Mouse (Mus musculus) forebrain, postnatal 0 days (tissue): Measurements from ENCODE around the gene Phyhd1. TPM values are rescaled to one million over a fixed set of nuclear protein-coding genes. Genes with fewer than 3 reads are reported as not detected.
A peak's percentile ranks its signal among the peaks of the same experiment; 100 is the strongest.

Experiments
- ATAC-seq: fragments of 200-750 bp; cut with Nextera tagmentation; 2 replicates; pipeline ENCODE4 v1.8.0; 2017; ENCODE audit warnings: mild to moderate bottlenecking, moderate library complexity
- DNase-seq: peaks from one replicate; pipeline ENCODE4 v3.0.0-alpha.2; 2015
- H3K27ac ChIP-seq: fragments of 300-500 bp; sonication (generic); 2 replicates; pipeline ENCODE4 v1.5.1; 2014; ENCODE audit warnings: low read depth, mild to moderate bottlenecking, antibody characterized with exemption, low read length, moderate library complexity, mixed read lengths
- H3K27me3 ChIP-seq: fragments of 300-500 bp; sonication (generic); 2 replicates; pipeline ENCODE4 v1.6.1; 2014; ENCODE audit warnings: mild to moderate bottlenecking, low read length, mixed read lengths; ENCODE audit not compliant: insufficient read depth
- H3K36me3 ChIP-seq: fragments of 300-500 bp; sonication (generic); 2 replicates; pipeline ENCODE4 v1.6.1; 2014; ENCODE audit warnings: mild to moderate bottlenecking, moderate library complexity; ENCODE audit not compliant: insufficient read depth
- H3K4me1 ChIP-seq: fragments of 300-500 bp; sonication (generic); 2 replicates; pipeline ENCODE4 v1.6.1; 2014; ENCODE audit warnings: antibody characterized with exemption; ENCODE audit not compliant: insufficient read depth
- H3K4me2 ChIP-seq: fragments of 300-500 bp; sonication (generic); 2 replicates; pipeline ENCODE4 v1.6.1; 2014; ENCODE audit warnings: low read depth, mild to moderate bottlenecking, moderate library complexity
- H3K4me3 ChIP-seq: fragments of 300-500 bp; sonication (generic); 2 replicates; pipeline ENCODE4 v1.5.1; 2014; ENCODE audit warnings: low read depth, low read length, mixed read lengths
- H3K9ac ChIP-seq: fragments of 300-500 bp; sonication (generic); 2 replicates; pipeline ENCODE4 v1.6.1; 2014; ENCODE audit warnings: mild to moderate bottlenecking
- H3K9me3 ChIP-seq: fragments of 300-500 bp; sonication (generic); 2 replicates; pipeline ENCODE4 v1.6.1; 2016; ENCODE audit warnings: low read length
- CTCF ChIP-seq: sonication (generic); IDR thresholded peaks from 2 replicates; pipeline ENCODE4 v1.5.1; 2016; ENCODE audit warnings: antibody characterized with exemption, control low read depth, low read depth
- WGBS: fragments of 180-500 bp; shearing (Covaris S2); extraction: QIAGEN DNeasy Blood & Tissue Kit; methylation state at CpG from one replicate; pipeline ENCODE4 v1.1.7; 2014; 5-methylcytosine and 5-hydroxymethylcytosine counted together
- polyA plus RNA-seq: library from polyadenylated mRNA; unstranded; fragments of >200 nt; fragmentation: Nextera tagmentation; extraction: Ambion mirVana; gene quantifications from 2 replicates; pipeline ENCODE4 v1.2.1, GENCODE M21; 2015
- total RNA-seq: library from RNA; depleted of rRNA; stranded (reverse); fragments of >200 nt; gene quantifications from 2 replicates; pipeline ENCODE4 v1.2.3, GENCODE M21; 2014

The Phyhd1 gene
- total and polyA plus RNA-seq, 2 experiments from 2014 or later = 5.0 to 15.7 TPM

DNA sequence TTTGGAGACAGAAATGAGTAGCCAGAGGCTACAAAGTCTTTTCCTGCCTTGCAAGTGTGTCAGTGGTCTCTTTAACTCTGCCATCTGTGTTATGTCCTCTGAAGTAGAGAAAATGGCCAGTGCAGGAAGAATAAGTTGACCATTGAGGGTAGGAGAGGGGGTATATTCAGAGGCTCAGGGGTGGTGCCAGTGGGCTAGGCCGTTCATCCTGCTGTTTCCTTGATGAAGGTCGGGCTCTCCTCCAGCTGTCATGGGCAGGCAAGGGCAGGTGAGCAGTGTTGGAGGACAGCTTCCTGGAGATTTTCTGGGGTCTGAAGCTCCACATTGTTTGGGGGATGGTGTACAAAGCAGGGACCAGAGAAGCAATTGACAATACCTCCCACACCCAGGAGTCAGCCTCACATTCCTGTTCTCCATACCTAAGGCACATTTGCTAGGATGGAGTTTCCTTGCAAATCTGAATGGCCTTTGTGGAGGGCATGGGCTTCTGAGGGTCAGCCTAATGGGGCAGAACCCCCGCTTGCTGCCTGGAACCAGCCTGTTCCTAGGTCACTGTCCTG lies 27.0 kb upstream of the Phyhd1 start:
- TF ChIP-seq CTCF = no peak
- DNase-seq (no peak), ATAC-seq (no peak)
- no peaks in the 10 kb centered on the region for H3K27me3 ChIP-seq
- 79% methylated on average over 3 of the region's 3 CpGs for WGBS
- peak overlapping the region; percentile 96; the same call in 1 of the 2 replicates for H3K4me3 ChIP-seq
- H3K9me3 ChIP-seq = no peaks in the 10 kb centered on the region
- H3K4me2 ChIP-seq = peak overlapping the region; percentile 85
- peak overlapping the region; percentile 73 for H3K9ac ChIP-seq
- H3K4me1 ChIP-seq = peaks cover 13% of the 10 kb centered on the region
- peaks cover 38% of the 10 kb centered on the region for H3K36me3 ChIP-seq
- no peak overlapping the region for H3K27ac ChIP-seq

DNA sequence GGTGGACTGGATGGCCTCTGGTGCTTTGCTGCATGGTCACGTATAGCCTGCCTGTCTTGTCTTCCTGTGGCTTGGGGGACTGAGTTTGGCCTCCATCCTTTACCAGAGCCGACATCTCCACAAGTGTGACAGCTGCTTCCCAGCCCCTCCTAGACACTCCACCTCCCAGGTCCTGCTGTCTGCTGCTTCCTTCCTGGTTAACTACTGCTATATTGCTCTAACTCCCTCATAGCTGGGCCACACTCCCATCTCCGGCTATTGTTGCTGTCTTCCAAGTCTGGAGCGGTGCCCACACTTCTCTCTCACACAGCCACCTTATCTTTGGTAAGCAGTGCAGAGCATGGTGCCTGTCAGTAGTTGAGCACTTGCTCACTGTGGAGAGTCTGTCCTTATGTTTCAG lies 26.2 kb upstream of the Phyhd1 start:
- no peak for DNase-seq
- Histone ChIP-seq H3K4me2 (no peak overlapping the region), H3K9me3 (no peaks in the 10 kb centered on the region), H3K27me3 (no peaks in the 10 kb centered on the region), H3K36me3 (peaks cover 46% of the 10 kb centered on the region), H3K4me3 (no peak overlapping the region), H3K27ac (no peak overlapping the region), H3K9ac (no peak overlapping the region), H3K4me1 (peaks cover 13% of the 10 kb centered on the region)
- TF ChIP-seq CTCF = no peak
- 66% methylated on average over 4 of the region's 4 CpGs for WGBS
- ATAC-seq = no peak

DNA sequence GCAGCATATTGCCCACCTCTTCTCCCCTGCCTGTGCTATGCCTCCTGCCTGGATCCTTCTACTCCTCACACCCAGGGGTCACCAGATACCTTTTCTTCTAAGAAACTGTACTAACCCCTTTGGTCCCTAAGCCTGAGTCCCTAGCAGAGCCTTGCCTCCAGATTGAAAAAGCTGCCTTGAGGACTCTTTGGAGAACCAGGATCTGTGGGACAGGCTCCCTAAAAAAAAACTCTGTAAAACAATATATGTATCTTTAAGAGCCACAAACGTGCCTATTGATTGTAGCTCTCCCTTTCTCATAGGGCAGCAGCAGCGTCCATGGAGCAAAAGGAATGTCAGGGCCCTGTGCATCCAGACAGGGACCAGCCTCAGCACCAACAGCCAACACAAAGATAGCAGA lies 25.7 kb upstream of the Phyhd1 start, which contains the start of gene Gm28035:
Gene Gm28035, plus strand, starts transcription at position 301 of the 400 bp plus-strand sequence.
- Histone ChIP-seq H3K27me3 (no peaks in the 10 kb centered on the region), H3K9me3 (no peaks in the 10 kb centered on the region), H3K9ac (no peak within 1 kb of the TSS), H3K36me3 (peaks cover 49% of the 10 kb centered on the region), H3K27ac (no peak within 1 kb of the TSS), H3K4me2 (no peak within 1 kb of the TSS), H3K4me3 (no peak within 1 kb of the TSS), H3K4me1 (peaks cover 13% of the 10 kb centered on the region)
- 84% methylated on average over 2 of the region's 2 CpGs for WGBS
- TF ChIP-seq CTCF = no peak
- DNase-seq (no peak), ATAC-seq (no peak)

DNA sequence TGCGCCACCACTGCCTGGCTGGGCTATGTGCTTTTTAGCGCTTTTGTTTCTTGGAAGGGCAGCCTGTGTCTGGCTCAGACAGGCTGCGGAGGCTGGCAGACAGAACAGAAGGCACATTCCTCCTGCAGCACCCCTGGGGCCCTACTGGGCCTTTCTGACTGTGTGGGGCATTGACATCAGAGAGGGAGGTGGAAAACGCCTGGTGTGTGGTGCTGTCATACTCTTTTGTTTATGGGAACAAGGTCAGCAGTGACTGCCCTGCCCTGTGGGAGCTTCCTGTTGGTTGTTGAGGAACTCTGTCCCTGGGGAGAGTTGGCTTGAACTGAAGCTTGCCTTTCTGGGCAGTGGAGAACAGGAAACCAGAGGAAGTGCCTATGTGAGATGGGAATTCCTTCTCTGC lies 23.5 kb upstream of the Phyhd1 start:
- Histone ChIP-seq H3K9me3 (no peaks in the 10 kb centered on the region), H3K9ac (no peak overlapping the region), H3K27ac (no peak overlapping the region), H3K4me3 (no peak overlapping the region), H3K36me3 (peaks cover 49% of the 10 kb centered on the region), H3K4me1 (peaks cover 13% of the 10 kb centered on the region), H3K4me2 (no peak overlapping the region), H3K27me3 (no peaks in the 10 kb centered on the region)
- TF ChIP-seq CTCF = no peak
- DNase-seq (no peak), ATAC-seq (no peak)
- WGBS = 54% methylated on average over 4 of the region's 4 CpGs

DNA sequence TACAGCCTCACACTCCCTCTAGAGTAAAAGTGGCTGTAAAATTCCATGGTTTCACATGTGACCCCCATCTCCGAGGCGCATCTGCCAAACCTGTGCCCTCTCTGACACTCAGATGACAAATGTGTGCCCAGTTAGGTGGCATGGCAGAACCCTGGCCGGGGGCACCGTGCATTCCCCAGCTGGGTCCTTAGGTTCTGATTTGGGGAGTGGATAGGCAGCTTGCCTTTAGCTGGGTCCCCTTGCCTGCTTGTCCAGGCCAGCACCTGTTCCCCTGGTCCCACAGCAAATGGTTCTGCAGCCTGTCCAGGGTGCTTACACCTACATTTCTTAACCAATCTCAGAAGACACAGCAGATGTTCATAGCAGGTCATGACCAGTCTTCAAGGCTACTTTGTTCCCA lies 22.6 kb upstream of the Phyhd1 start:
- ATAC-seq (no peak), DNase-seq (no peak)
- Histone ChIP-seq H3K4me2 (no peak overlapping the region), H3K27ac (no peak overlapping the region), H3K4me1 (peaks cover 13% of the 10 kb centered on the region), H3K9me3 (no peaks in the 10 kb centered on the region), H3K27me3 (no peaks in the 10 kb centered on the region), H3K4me3 (no peak overlapping the region), H3K36me3 (peaks cover 52% of the 10 kb centered on the region), H3K9ac (no peak overlapping the region)
- TF ChIP-seq CTCF = no peak
- 98% methylated on average over 4 of the region's 4 CpGs for WGBS

DNA sequence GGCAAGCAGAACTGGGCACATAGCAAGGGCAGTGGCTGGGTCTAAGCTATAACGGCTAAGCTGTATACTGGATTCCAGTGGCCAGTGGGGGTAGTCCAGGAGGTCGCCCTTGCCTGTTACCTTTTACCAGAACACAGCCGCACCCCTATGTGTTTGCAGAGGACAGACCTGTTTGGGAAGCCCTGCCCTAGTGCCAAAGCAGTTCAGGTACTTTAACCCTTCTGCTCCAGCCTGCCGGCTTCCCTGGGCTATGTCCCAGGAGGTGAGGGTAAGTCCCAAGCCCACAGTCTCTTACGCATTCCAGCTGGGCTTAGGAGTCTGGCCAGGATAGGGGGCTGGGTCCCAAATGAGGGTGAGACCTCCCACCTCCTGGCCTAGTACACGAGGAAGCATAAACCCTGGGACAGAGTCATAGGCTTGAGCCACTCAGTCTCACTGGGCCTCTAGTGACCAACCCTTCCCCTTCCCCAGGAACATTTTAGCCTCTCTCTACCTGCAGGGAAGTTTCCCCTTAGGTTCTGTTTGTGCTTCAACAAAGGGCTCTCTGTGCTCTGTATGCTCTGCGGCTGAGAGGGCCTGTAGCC lies 21.3 kb upstream of the Phyhd1 start:
- Histone ChIP-seq H3K27me3 (no peaks in the 10 kb centered on the region), H3K36me3 (peaks cover 65% of the 10 kb centered on the region), H3K9me3 (no peaks in the 10 kb centered on the region), H3K4me2 (no peak overlapping the region), H3K4me3 (no peak overlapping the region), H3K9ac (no peak overlapping the region), H3K4me1 (no peaks in the 10 kb centered on the region; the same call in 1 of the 2 replicates), H3K27ac (no peak overlapping the region)
- no peak for TF ChIP-seq CTCF
- 80% methylated on average over 7 of the region's 7 CpGs for WGBS
- DNase-seq (no peak), ATAC-seq (no peak)

DNA sequence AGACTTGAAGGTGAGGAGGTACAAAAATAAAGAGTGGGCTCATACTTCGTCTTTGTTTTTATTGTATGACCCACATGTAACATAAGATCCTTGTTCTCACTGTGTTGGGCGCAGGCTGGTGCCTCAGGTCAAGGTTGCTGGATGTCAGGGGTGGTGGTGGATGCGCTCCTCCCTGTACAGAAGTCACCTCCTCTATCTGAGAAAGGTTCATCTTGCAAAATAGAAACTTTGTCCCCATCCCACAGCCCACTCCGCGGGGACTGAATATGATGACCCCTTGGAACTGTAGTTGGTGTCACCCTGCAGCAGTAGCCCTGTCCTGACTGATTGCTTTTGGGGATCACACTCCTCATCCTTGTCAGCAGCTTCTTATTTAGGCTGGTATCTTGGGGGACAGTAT lies 19.0 kb upstream of the Phyhd1 start:
- WGBS = 94% methylated on average over 5 of the region's 5 CpGs
- no peaks in the 10 kb centered on the region for H3K27me3 ChIP-seq
- ATAC-seq (no peak), DNase-seq (no peak)
- H3K9me3 ChIP-seq = no peaks in the 10 kb centered on the region
- peaks cover 53% of the 10 kb centered on the region for H3K36me3 ChIP-seq
- no peak overlapping the region for H3K27ac ChIP-seq
- H3K4me1 ChIP-seq = no peaks in the 10 kb centered on the region
- H3K4me2 ChIP-seq = no peak overlapping the region
- H3K4me3 ChIP-seq = no peak overlapping the region
- no peak overlapping the region for H3K9ac ChIP-seq
- no peak for TF ChIP-seq CTCF
